Mouse (Mus musculus) MEL (cell line): ENCODE results near the gene Sox11. TPM values are rescaled to one million over a fixed set of nuclear protein-coding genes. Genes with fewer than 3 reads are reported as not detected.

ENCODE experiments used
- DNase-seq: peaks from one replicate; pipeline ENCODE4 v3.0.0; 2011; ENCODE audit warnings: low read depth, low spot score
- H3K27ac ChIP-seq: 2 replicates; pipeline ENCODE4 v1.5.1; 2012; ENCODE audit warnings: low read depth, mild to moderate bottlenecking, control low read depth, low read length, moderate library complexity; ENCODE audit not compliant: control insufficient read depth
- H3K27me3 ChIP-seq, 2 experiments: fragments of 150-350 bp in 1 of 2; sonication (generic) in 1 of 2; 2 replicates each; pipeline ENCODE4 v1.6.1; 2012; ENCODE audit warnings: low read length in 2 of 2, mild to moderate bottlenecking in 2 of 2, improper control_type of control experiment in 1 of 2, moderate library complexity in 1 of 2; ENCODE audit not compliant: insufficient read depth in 2 of 2, control insufficient read depth in 1 of 2
- H3K36me3 ChIP-seq, 2 experiments: 2 replicates each; pipeline ENCODE4 v1.6.1; 2012 to 2014; ENCODE audit warnings: low read length in 2 of 2, improper control_type of control experiment in 1 of 2, inconsistent platforms in 1 of 2, mild to moderate bottlenecking in 1 of 2; ENCODE audit not compliant: insufficient read depth in 2 of 2, control insufficient read depth in 1 of 2
- H3K4me1 ChIP-seq, 2 experiments: fragments of 150-350 bp in 1 of 2; sonication (generic) in 1 of 2; 2 replicates each; pipeline ENCODE4 v1.6.1; 2012; ENCODE audit warnings: low read length in 2 of 2, improper control_type of control experiment in 1 of 2, mild to moderate bottlenecking in 1 of 2; ENCODE audit not compliant: insufficient read depth in 2 of 2, control insufficient read depth in 1 of 2
- H3K4me3 ChIP-seq, 2 experiments: fragments of 150-350 bp in 1 of 2; sonication (generic) in 1 of 2; 2 replicates each; pipeline ENCODE4 v1.5.1; 2012; ENCODE audit warnings: low read depth in 2 of 2, low read length in 2 of 2, mild to moderate bottlenecking in 2 of 2, moderate library complexity in 2 of 2, control low read depth in 1 of 2, improper control_type of control experiment in 1 of 2; ENCODE audit not compliant: control insufficient read depth in 1 of 2, insufficient read depth in 1 of 2
- H3K79me2 ChIP-seq: 2 replicates; pipeline ENCODE4 v1.6.1; 2012; ENCODE audit warnings: mild to moderate bottlenecking, low read length, moderate library complexity; ENCODE audit not compliant: control insufficient read depth, poor library complexity, insufficient read depth
- H3K9ac ChIP-seq: 2 replicates; pipeline ENCODE4 v1.6.1; 2012; ENCODE audit warnings: low read depth, mild to moderate bottlenecking, control low read depth, low read length, moderate library complexity; ENCODE audit not compliant: control insufficient read depth, poor library complexity, severe bottlenecking
- H3K9me3 ChIP-seq: fragments of 150-350 bp; sonication (generic); replicated peaks from 2 replicates; pipeline ENCODE4 v1.6.1; 2012; ENCODE audit warnings: mild to moderate bottlenecking, low read length, improper control_type of control experiment, moderate library complexity; ENCODE audit not compliant: insufficient read depth
- ETS1 ChIP-seq: IDR thresholded peaks from 2 replicates; pipeline ENCODE4 v1.6.1; 2012; ENCODE audit warnings: low read depth, mild to moderate bottlenecking, inconsistent platforms, low read length, improper control_type of control experiment, moderate library complexity
- KAT2A ChIP-seq: conservative IDR thresholded peaks from 2 replicates; pipeline ENCODE4 v1.6.1; 2012; ENCODE audit warnings: low read depth, low read length, improper control_type of control experiment, inconsistent platforms
- MYB ChIP-seq: IDR thresholded peaks from 2 replicates; pipeline ENCODE4 v1.6.1; 2011; ENCODE audit warnings: mild to moderate bottlenecking, low read depth, low read length, improper control_type of control experiment
- POLR2A ChIP-seq, 2 experiments: IDR thresholded peaks; 2 replicates each; pipeline ENCODE4 v1.6.1; 2011 to 2012; ENCODE audit warnings: low read length in 2 of 2, mild to moderate bottlenecking in 2 of 2, control low read depth in 1 of 2, improper control_type of control experiment in 1 of 2, low read depth in 1 of 2, moderate library complexity in 1 of 2; ENCODE audit not compliant: control insufficient read depth in 1 of 2, insufficient read depth in 1 of 2, poor library complexity in 1 of 2
- polyA plus RNA-seq, 2 experiments: library from polyadenylated mRNA; stranded (reverse) in 1 of 2; unstranded in 1 of 2; fragments of >175 nt in 1 of 2; fragments of >200 nt in 1 of 2; gene quantifications; 2 replicates each; pipeline versions ENCODE4 v1.2.1 to v1.2.4; 2012; ENCODE audit warnings: low replicate concordance in 2 of 2, low read depth in 1 of 2; ENCODE audit not compliant: insufficient read length in 2 of 2, insufficient read depth in 1 of 2, missing spikeins in 1 of 2
- total RNA-seq: library from RNA; depleted of rRNA; stranded (reverse); fragments of 300-350 nt; gene quantifications from 2 replicates; pipeline ENCODE4 v1.2.3, GENCODE M21; 2012

Gene Sox11
- total and polyA plus RNA-seq, 3 experiments, result not detected

- no peak for TF ChIP-seq POLR2A (IDR thresholded peaks at IDR 0.05; ENCODE audit: control insufficient read depth in 1 of 2, insufficient read depth in 1 of 2, low read depth in 1 of 2, low read length in 2 of 2, poor library complexity in 1 of 2)
- TF ChIP-seq ETS1, result no peak
- no peak for TF ChIP-seq KAT2A
- no peak for TF ChIP-seq MYB
Measured at GRCm38 (mm10) chr12:27293208-27293607, 49.2 kb downstream of the Sox11 start.

More at GRCm38 (mm10) chr12:27293208-27293607, 49.2 kb downstream of the Sox11 start:
- no peak overlapping the region for H3K27ac ChIP-seq
- no peaks in the 10 kb centered on the region for H3K9me3 ChIP-seq
- no peaks in the 10 kb centered on the region; a peak in 1 of 4 replicates for H3K27me3 ChIP-seq
- no peaks in the 10 kb centered on the region for H3K79me2 ChIP-seq
- DNase-seq, result no peak
- H3K4me3 ChIP-seq, result no peak overlapping the region
- H3K36me3 ChIP-seq, result no peaks in the 10 kb centered on the region
- no peaks in the 10 kb centered on the region for H3K4me1 ChIP-seq
- no peak overlapping the region for H3K9ac ChIP-seq
